Mouse (Mus musculus) bone marrow macrophage, adult 2 months (primary cell): ENCODE data around the gene Rufy3. TPM values are rescaled to one million over a fixed set of nuclear protein-coding genes. Genes with fewer than 3 reads are reported as not detected.
"Not testable (repeated sequence)": the region's sequence is repeated elsewhere in the genome, so short reads cannot be mapped to it uniquely, and the experiment has no call there.

ENCODE experiments used
- H3K27ac ChIP-seq: 2 replicates; pipeline ENCODE4 v1.5.1; 2012; ENCODE audit warnings: low read depth, low read length; ENCODE audit not compliant: insufficient read depth
- H3K4me1 ChIP-seq: 2 replicates; pipeline ENCODE4 v1.6.1; 2012; ENCODE audit warnings: low read length; ENCODE audit not compliant: control insufficient read depth, insufficient read depth
- H3K4me3 ChIP-seq: 2 replicates; pipeline ENCODE4 v1.5.1; 2012; ENCODE audit warnings: mild to moderate bottlenecking, low read length, moderate library complexity; ENCODE audit not compliant: insufficient read depth
- CTCF ChIP-seq: IDR thresholded peaks from 2 replicates; pipeline ENCODE4 v1.5.1; 2012; ENCODE audit warnings: low read depth, mild to moderate bottlenecking, low read length, moderate library complexity
- POLR2A ChIP-seq: IDR thresholded peaks from 2 replicates; pipeline ENCODE4 v1.6.1; 2012; ENCODE audit warnings: mild to moderate bottlenecking, low read depth, low read length, borderline replicate concordance
- polyA plus RNA-seq: library from polyadenylated mRNA; stranded (reverse); fragments of >200 nt; gene quantifications from 2 replicates; pipeline ENCODE4 v1.2.4, GENCODE M21; 2012; ENCODE audit not compliant: missing spikeins, insufficient read depth, insufficient read length

The Rufy3 gene
- 38.1 and 41.2 TPM in 2 replicates for polyA plus RNA-seq

- Histone ChIP-seq H3K4me3 (peak within 1 kb of the TSS; percentile 95), H3K27ac (peak within 1 kb of the TSS; percentile 89)
- TF ChIP-seq POLR2A (no peak), CTCF (no peak)
These were observed at the start of gene Rufy3 for GRCm38 (mm10) chr5:88564501-88565147. Gene Rufy3 (plus strand): TSS chr5:88565040.

GRCm38 (mm10) chr5:88519232-88519631 lies 45.6 kb upstream of the Rufy3 start:
- no peak overlapping the region for H3K4me3 ChIP-seq
- no peak overlapping the region for H3K27ac ChIP-seq
- TF ChIP-seq CTCF = no peak
- H3K4me1 ChIP-seq = peaks cover 8% of the 10 kb centered on the region

More at GRCm38 (mm10) chr5:88564501-88565147, at the start of gene Rufy3:
- H3K4me1 ChIP-seq = peaks cover 13% of the 10 kb centered on the region

- Histone ChIP-seq H3K4me3 (no peak within 1 kb of the TSS), H3K4me1 (no peaks in the 10 kb centered on the region), H3K27ac (no peak within 1 kb of the TSS)
- no peak for TF ChIP-seq POLR2A
- TF ChIP-seq CTCF = no peak
These were observed 37.2 kb upstream of the Rufy3 start, which contains the start of gene Jchain for GRCm38 (mm10) chr5:88527657-88528056. Gene Jchain (minus strand): TSS chr5:88527891.

- Histone ChIP-seq H3K4me1 (no peaks in the 10 kb centered on the region), H3K27ac (no peak overlapping the region), H3K4me3 (no peak overlapping the region)
- TF ChIP-seq POLR2A (no peak), CTCF (no peak)
These were observed 33.9 kb upstream of the Rufy3 start for GRCm38 (mm10) chr5:88530908-88531307.

GRCm38 (mm10) chr5:88534697-88535096 lies 30.1 kb upstream of the Rufy3 start:
- Histone ChIP-seq H3K4me1 (peaks cover 11% of the 10 kb centered on the region), H3K4me3 (no peak overlapping the region), H3K27ac (no peak overlapping the region)
- TF ChIP-seq POLR2A = no peak
- TF ChIP-seq CTCF = no peak

GRCm38 (mm10) chr5:88540845-88541244 lies 24.0 kb upstream of the Rufy3 start:
- Histone ChIP-seq H3K27ac (no peak overlapping the region), H3K4me3 (no peak overlapping the region), H3K4me1 (peaks cover 11% of the 10 kb centered on the region)
- TF ChIP-seq POLR2A = no peak
- TF ChIP-seq CTCF = no peak

GRCm38 (mm10) chr5:88542651-88543282 lies 22.1 kb upstream of the Rufy3 start:
- Histone ChIP-seq H3K27ac (no peak overlapping the region), H3K4me1 (peaks cover 3% of the 10 kb centered on the region), H3K4me3 (no peak overlapping the region)
- TF ChIP-seq POLR2A = no peak
- TF ChIP-seq CTCF = no peak

- H3K4me3 ChIP-seq, H3K27ac ChIP-seq, H3K4me1 ChIP-seq: not testable (repeated sequence)
These were observed 20.4 kb upstream of the Rufy3 start for GRCm38 (mm10) chr5:88544411-88544810.

- Histone ChIP-seq H3K4me1 (no peaks in the 10 kb centered on the region), H3K4me3 (no peak overlapping the region), H3K27ac (no peak overlapping the region)
- no peak for TF ChIP-seq POLR2A
- no peak for TF ChIP-seq CTCF
These were observed 19.3 kb upstream of the Rufy3 start for GRCm38 (mm10) chr5:88545536-88545935.

- TF ChIP-seq CTCF (no peak), POLR2A (no peak)
- H3K4me1 ChIP-seq = peaks cover 16% of the 10 kb centered on the region
These were observed 11.4 kb upstream of the Rufy3 start for GRCm38 (mm10) chr5:88553271-88554085.

More at GRCm38 (mm10) chr5:88553271-88554085, 11.4 kb upstream of the Rufy3 start:
- peak overlapping the region; percentile 78 for H3K4me3 ChIP-seq
- H3K27ac ChIP-seq = peak overlapping the region; percentile 97
